Mouse (Mus musculus) intestine, embryonic 14.5 days (tissue): ENCODE measurements around the gene Rin2. TPM values are rescaled to one million over a fixed set of nuclear protein-coding genes. Genes with fewer than 3 reads are reported as not detected.

Source experiments
- ATAC-seq: fragments of 200-750 bp; cut with Nextera tagmentation; replicated peaks from 2 replicates; pipeline ENCODE4 v1.8.0; 2017; ENCODE audit warnings: low read depth, moderate number of reproducible peaks, moderate TSS enrichment, moderate library complexity; ENCODE audit not compliant: low FRiP score, low TSS enrichment
- DNase-seq: peaks from one replicate; pipeline ENCODE4 v3.0.0-alpha.2; 2018; ENCODE audit warnings: low spot score
- H3K27ac ChIP-seq: fragments of 300-500 bp; sonication (generic); 2 replicates; pipeline ENCODE4 v1.5.1; 2014; ENCODE audit warnings: low read depth, mild to moderate bottlenecking, control low read depth
- H3K27me3 ChIP-seq: fragments of 300-500 bp; sonication (generic); replicated peaks from 2 replicates; pipeline ENCODE4 v1.6.1; 2014; ENCODE audit warnings: low read length, control low read depth; ENCODE audit not compliant: control insufficient read depth, insufficient read depth
- H3K36me3 ChIP-seq: fragments of 300-500 bp; sonication (generic); 2 replicates; pipeline ENCODE4 v1.6.1; 2014; ENCODE audit warnings: low read length, control low read depth; ENCODE audit not compliant: control insufficient read depth, insufficient read depth
- H3K4me1 ChIP-seq: fragments of 300-500 bp; sonication (generic); replicated peaks from 2 replicates; pipeline ENCODE4 v1.6.1; 2014; ENCODE audit warnings: low read length, control low read depth, mixed read lengths; ENCODE audit not compliant: control insufficient read depth, insufficient read depth
- H3K4me2 ChIP-seq: fragments of 300-500 bp; sonication (generic); 2 replicates; pipeline ENCODE4 v1.6.1; 2014; ENCODE audit warnings: low read length
- H3K4me3 ChIP-seq: fragments of 300-500 bp; sonication (generic); 2 replicates; pipeline ENCODE4 v1.5.1; 2014; ENCODE audit warnings: low read depth, low read length, control low read depth, mixed read lengths
- H3K9ac ChIP-seq: fragments of 300-500 bp; sonication (generic); 2 replicates; pipeline ENCODE4 v1.6.1; 2014; ENCODE audit warnings: mild to moderate bottlenecking, low read length
- H3K9me3 ChIP-seq: fragments of 300-500 bp; sonication (generic); 2 replicates; pipeline ENCODE4 v1.6.1; 2016; ENCODE audit warnings: low read length, control low read depth; ENCODE audit not compliant: control insufficient read depth
- WGBS: fragments of 180-500 bp; shearing (Covaris S2); extraction: QIAGEN DNeasy Blood & Tissue Kit; methylation state at CpG from one replicate; pipeline ENCODE4 v1.1.7; 2014; 5-methylcytosine and 5-hydroxymethylcytosine counted together
- polyA plus RNA-seq: library from polyadenylated mRNA; unstranded; fragments of >200 nt; fragmentation: Nextera tagmentation; extraction: Ambion mirVana; gene quantifications from 2 replicates; pipeline ENCODE4 v1.2.1, GENCODE M21; 2014

The Rin2 gene
- polyA plus RNA-seq, 1 experiment from 2014 or later = 25.0 TPM

- DNase-seq = no peak
- no peak for ATAC-seq
- H3K9me3 ChIP-seq = no peaks in the 10 kb centered on the region
- no peak overlapping the region for H3K4me2 ChIP-seq
- H3K9ac ChIP-seq = no peak overlapping the region
- H3K4me1 ChIP-seq = peaks cover 35% of the 10 kb centered on the region
- no peak overlapping the region for H3K4me3 ChIP-seq
- no peaks in the 10 kb centered on the region for H3K36me3 ChIP-seq
- H3K27ac ChIP-seq = peak overlapping the region; percentile 68
- no peaks in the 10 kb centered on the region for H3K27me3 ChIP-seq
- WGBS = 81% methylated on average over 1 of the region's 1 CpGs
Observed at GRCm38 (mm10) chr2:145784964-145785363, 109.9 kb downstream of the Rin2 start.

GRCm38 (mm10) chr2:145785758-145786617 is 111.0 kb downstream of the Rin2 start:
- Histone ChIP-seq H3K4me1 (peaks cover 35% of the 10 kb centered on the region), H3K27me3 (no peaks in the 10 kb centered on the region), H3K4me3 (peak overlapping the region; percentile 31), H3K36me3 (no peaks in the 10 kb centered on the region), H3K9me3 (no peaks in the 10 kb centered on the region), H3K4me2 (peak overlapping the region; percentile 53), H3K27ac (peak overlapping the region; percentile 68), H3K9ac (peak overlapping the region; percentile 52)
- WGBS = 1% methylated on average over 18 of the region's 18 CpGs
- ATAC-seq (peak; percentile 41; the same call in 1 of the 2 replicates), DNase-seq (peak; percentile 75)

GRCm38 (mm10) chr2:145786618-145786932 is 111.6 kb downstream of the Rin2 start:
- Histone ChIP-seq H3K4me1 (peaks cover 35% of the 10 kb centered on the region), H3K9me3 (no peaks in the 10 kb centered on the region), H3K4me2 (peak overlapping the region; percentile 53), H3K27ac (peak overlapping the region; percentile 68), H3K9ac (peak overlapping the region; percentile 52), H3K4me3 (peak overlapping the region; percentile 31), H3K36me3 (no peaks in the 10 kb centered on the region), H3K27me3 (no peaks in the 10 kb centered on the region)
- WGBS = 8% methylated on average over 3 of the region's 3 CpGs
- ATAC-seq = no peak
- DNase-seq = no peak

- Histone ChIP-seq H3K4me1 (peaks cover 35% of the 10 kb centered on the region), H3K36me3 (no peaks in the 10 kb centered on the region), H3K4me2 (peak overlapping the region; percentile 53), H3K9ac (no peak overlapping the region), H3K27ac (peak overlapping the region; percentile 68), H3K4me3 (peak overlapping the region; percentile 0; the same call in 1 of the 2 replicates), H3K27me3 (no peaks in the 10 kb centered on the region), H3K9me3 (no peaks in the 10 kb centered on the region)
- ATAC-seq = peak; percentile 73
- no peak for DNase-seq
- WGBS = 54% methylated on average over 7 of the region's 7 CpGs
Observed at GRCm38 (mm10) chr2:145787486-145787885, 112.5 kb downstream of the Rin2 start.

- Histone ChIP-seq H3K4me3 (no peak overlapping the region), H3K36me3 (no peaks in the 10 kb centered on the region), H3K4me1 (peaks cover 27% of the 10 kb centered on the region), H3K27ac (no peak overlapping the region), H3K4me2 (no peak overlapping the region), H3K9me3 (no peaks in the 10 kb centered on the region), H3K9ac (no peak overlapping the region), H3K27me3 (no peaks in the 10 kb centered on the region)
- DNase-seq (no peak), ATAC-seq (no peak)
- WGBS = 91% methylated on average over 3 of the region's 3 CpGs
Observed at GRCm38 (mm10) chr2:145788562-145789346, 113.7 kb downstream of the Rin2 start.

GRCm38 (mm10) chr2:145793702-145794101 is 118.7 kb downstream of the Rin2 start:
- no peaks in the 10 kb centered on the region for H3K36me3 ChIP-seq
- no peaks in the 10 kb centered on the region for H3K27me3 ChIP-seq
- ATAC-seq (no peak), DNase-seq (no peak)
- no peaks in the 10 kb centered on the region for H3K9me3 ChIP-seq
- H3K9ac ChIP-seq = no peak overlapping the region
- no peak overlapping the region for H3K4me3 ChIP-seq
- WGBS = 33% methylated on average over 1 of the region's 1 CpGs
- H3K4me1 ChIP-seq = no peaks in the 10 kb centered on the region
- no peak overlapping the region for H3K27ac ChIP-seq
- H3K4me2 ChIP-seq = no peak overlapping the region

GRCm38 (mm10) chr2:145794318-145794954 is 119.4 kb downstream of the Rin2 start:
- Histone ChIP-seq H3K27me3 (no peaks in the 10 kb centered on the region), H3K27ac (no peak overlapping the region), H3K36me3 (no peaks in the 10 kb centered on the region), H3K4me3 (no peak overlapping the region), H3K9me3 (no peaks in the 10 kb centered on the region), H3K4me2 (no peak overlapping the region), H3K9ac (no peak overlapping the region), H3K4me1 (no peaks in the 10 kb centered on the region)
- WGBS = 38% methylated on average over 5 of the region's 5 CpGs
- ATAC-seq = 0 out of 2 replicates have a peak, but pooled peaks have one; percentile 38
- DNase-seq = no peak

- H3K9ac ChIP-seq = no peak overlapping the region
- DNase-seq (no peak), ATAC-seq (no peak)
- no peaks in the 10 kb centered on the region for H3K9me3 ChIP-seq
- H3K4me2 ChIP-seq = no peak overlapping the region
- H3K4me3 ChIP-seq = no peak overlapping the region
- no peaks in the 10 kb centered on the region for H3K36me3 ChIP-seq
- no peaks in the 10 kb centered on the region for H3K27me3 ChIP-seq
- H3K4me1 ChIP-seq = no peaks in the 10 kb centered on the region
- WGBS = 67% methylated on average over 1 of the region's 1 CpGs
- no peak overlapping the region for H3K27ac ChIP-seq
Observed at GRCm38 (mm10) chr2:145797851-145798250, 122.8 kb downstream of the Rin2 start.
